Mouse (Mus musculus): Measurements from ENCODE around the gene Nceh1. TPM values are rescaled to one million over a fixed set of nuclear protein-coding genes. Genes with fewer than 3 reads are reported as not detected.
A peak's percentile ranks its signal among the peaks of the same experiment; 100 is the strongest.

The Nceh1 gene
- total and polyA plus RNA-seq, 3 experiments, result 8.5 to 11.8 (median 9.2) TPM

- TF ChIP-seq CHD2 (IDR thresholded peaks at IDR 0.05; ENCODE audit: low read length), result 0 out of 2 replicates have a peak, but pooled peaks have one; percentile 32
These were observed at the start of gene Nceh1 (continued) for GRCm38 (mm10) chr3:27182733-27183600.

DNA sequence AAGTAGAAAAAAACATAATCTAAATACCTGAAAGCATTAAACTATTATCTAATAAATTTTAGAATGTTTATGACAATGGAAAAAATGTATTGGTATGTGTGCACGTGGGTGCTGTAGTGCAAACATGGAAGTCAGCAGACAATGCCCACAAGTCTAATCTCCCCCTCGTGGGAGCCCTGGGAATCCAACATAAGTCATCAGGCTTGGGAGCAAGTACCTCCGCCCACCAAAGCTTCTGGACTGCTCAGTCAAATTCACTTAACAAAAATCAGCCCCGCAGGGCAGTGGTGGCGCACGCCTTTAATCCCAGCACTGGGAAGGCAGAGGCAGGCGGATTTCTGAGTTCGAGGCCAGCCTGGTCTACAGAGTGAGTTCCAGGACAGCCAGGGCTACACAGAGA lies 42.7 kb upstream of the Nceh1 start:
- Histone ChIP-seq H3K27ac (ENCODE audit: insufficient read depth, low read depth) (no peak overlapping the region), H3K4me3 (replicated peaks in 1 of 3; ENCODE audit: low read depth in 2 of 3, low read length in 2 of 3, poor library complexity in 1 of 3) (no peak overlapping the region), H3K9ac (ENCODE audit: insufficient read depth, low read depth) (no peak overlapping the region), H3K79me2 (replicated peaks; ENCODE audit: control insufficient read depth, extremely low read depth, insufficient read depth, poor library complexity, severe bottlenecking) (peaks cover 5% of the 10 kb centered on the region), H3K27me3 (replicated peaks) (no peaks in the 10 kb centered on the region), H3K36me3 (replicated peaks in 1 of 2; ENCODE audit: control insufficient read depth in 1 of 2, insufficient read depth in 1 of 2, low read length in 1 of 2) (peaks cover 60 to 86% of the 10 kb centered on the region in 2 experiments), H3K4me1 (ENCODE audit: control insufficient read depth in 1 of 2, insufficient read depth in 2 of 2) (no peaks in the 10 kb centered on the region), H3K4me2 (ENCODE audit: insufficient read depth, low read depth, poor library complexity, severe bottlenecking) (no peak overlapping the region), H3K9me3 (replicated peaks; ENCODE audit: low read length) (no peaks in the 10 kb centered on the region)
- no peak for DNase-seq (ENCODE audit: extremely low read depth)
- TF ChIP-seq JUN (IDR thresholded peaks at IDR 0.05; ENCODE audit: insufficient read depth, low read depth, low read length) (no peak), MEF2A (IDR thresholded peaks at IDR 0.05; ENCODE audit: borderline replicate concordance, low read depth, low read length) (no peak), TBP (conservative IDR thresholded peaks at IDR 0.05; ENCODE audit: low read depth, low read length) (no peak), MAFK (IDR thresholded peaks at IDR 0.05; ENCODE audit: insufficient replicate concordance, low read length) (no peak), MYC (IDR thresholded peaks at IDR 0.05; ENCODE audit: low read depth, low read length) (no peak), POLR2A (IDR thresholded peaks at IDR 0.05; ENCODE audit: low read depth, low read length) (no peak), ZNF384 (IDR thresholded peaks at IDR 0.05; ENCODE audit: low read depth, low read length) (no peak), IRF4 (IDR thresholded peaks at IDR 0.05; ENCODE audit: low read depth, low read length) (no peak), USF2 (conservative IDR thresholded peaks at IDR 0.05; ENCODE audit: low read depth, low read length) (no peak), RAD21 (IDR thresholded peaks at IDR 0.05; ENCODE audit: low read depth, low read length) (no peak), TCF12 (IDR thresholded peaks at IDR 0.05; ENCODE audit: low read depth, low read length) (no peak), ZC3H11A (IDR thresholded peaks at IDR 0.05; ENCODE audit: low read depth, low read length) (no peak), E2F4 (IDR thresholded peaks at IDR 0.05; ENCODE audit: insufficient replicate concordance, low read depth, low read length) (no peak), SIN3A (IDR thresholded peaks at IDR 0.05; ENCODE audit: low read length) (no peak), JUND (conservative IDR thresholded peaks at IDR 0.05; ENCODE audit: low read depth, low read length) (no peak), CTCF (conservative IDR thresholded peaks at IDR 0.05 in 1 of 2, IDR thresholded peaks at IDR 0.05 in 1 of 2; ENCODE audit: low read depth in 2 of 2, low read length in 2 of 2) (no peak), MAZ (IDR thresholded peaks at IDR 0.05; ENCODE audit: low read depth, low read length) (no peak), CHD1 (IDR thresholded peaks at IDR 0.05; ENCODE audit: low read depth, low read length) (no peak)
- dilution Hi-C loops (cut with MboI; ENCODE audit: extremely low pct_ligation_motif_present, extremely low pct_unique_long_range_greater_than_20kb, low sequenced_read_pairs) (no loop called here), in situ Hi-C loops (cut with MboI; ENCODE audit: low pct_ligation_motif_present, low pct_unique_long_range_greater_than_20kb, low sequenced_read_pairs) (no loop called here)
